Mouse (Mus musculus): ENCODE data around the gene Zfp275.

DNA sequence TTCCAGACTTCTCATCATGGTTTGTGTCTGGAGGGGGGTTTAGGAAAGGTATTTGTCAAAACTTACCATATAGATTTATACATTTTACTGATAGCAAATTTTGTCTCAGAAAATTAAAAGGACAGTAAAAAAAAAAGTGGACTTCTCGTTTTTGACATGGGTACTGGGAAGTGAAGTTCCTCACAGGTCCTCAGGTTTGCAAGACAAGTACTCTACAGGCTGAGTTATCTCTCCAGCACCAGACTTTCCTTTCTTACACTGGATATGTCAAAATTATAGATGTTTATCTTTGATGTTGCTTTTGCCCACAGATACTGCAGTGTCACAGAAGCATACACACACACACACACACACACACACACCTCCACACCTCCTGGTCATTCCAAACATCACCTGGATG, 948 bp upstream of the Zfp275 start:
- no peak for TF ChIP-seq POLR2A (IDR thresholded peaks at IDR 0.05; ENCODE audit: low read depth, low read length)
- no peak for TF ChIP-seq CTCF (conservative IDR thresholded peaks at IDR 0.05 in 1 of 2, IDR thresholded peaks at IDR 0.05 in 1 of 2; ENCODE audit: low read depth in 2 of 2, low read length in 2 of 2)
- TF ChIP-seq HCFC1 (IDR thresholded peaks at IDR 0.05; ENCODE audit: low read depth, low read length): no peak
- TF ChIP-seq MAX (IDR thresholded peaks at IDR 0.05; ENCODE audit: low read length): no peak
